Mouse (Mus musculus): Measurements from ENCODE around the gene Lin7b. TPM values are rescaled to one million over a fixed set of nuclear protein-coding genes. Genes with fewer than 3 reads are reported as not detected.
A peak's percentile ranks its signal among the peaks of the same experiment; 100 is the strongest.
"Not testable (repeated sequence)": the region's sequence is repeated elsewhere in the genome, so short reads cannot be mapped to it uniquely, and the experiment has no call there.

Lin7b gene
- polyA plus RNA-seq, 1 experiment from 2014 or later, result 2.7 TPM

GRCm38 (mm10) chr7:45407836-45408235 lies 37.5 kb upstream of the Lin7b start:
- Histone ChIP-seq H3K9me3 (no peaks in the 10 kb centered on the region), H3K36me3 (no peaks in the 10 kb centered on the region), H3K4me3 (0 out of 2 replicates have a peak overlapping the region, but pooled peaks have one; percentile 47), H3K9ac (no peak overlapping the region), H3K27me3 (peaks cover 79% of the 10 kb centered on the region), H3K4me2 (no peak overlapping the region), H3K4me1 (peaks cover 16% of the 10 kb centered on the region), H3K27ac (no peak overlapping the region)
- ATAC-seq (ENCODE audit: insufficient number of reproducible peaks, insufficient read depth, low FRiP score, low TSS enrichment, low read depth), result no peak
- 78% methylated on average over 10 of the region's 10 CpGs for WGBS

DNA sequence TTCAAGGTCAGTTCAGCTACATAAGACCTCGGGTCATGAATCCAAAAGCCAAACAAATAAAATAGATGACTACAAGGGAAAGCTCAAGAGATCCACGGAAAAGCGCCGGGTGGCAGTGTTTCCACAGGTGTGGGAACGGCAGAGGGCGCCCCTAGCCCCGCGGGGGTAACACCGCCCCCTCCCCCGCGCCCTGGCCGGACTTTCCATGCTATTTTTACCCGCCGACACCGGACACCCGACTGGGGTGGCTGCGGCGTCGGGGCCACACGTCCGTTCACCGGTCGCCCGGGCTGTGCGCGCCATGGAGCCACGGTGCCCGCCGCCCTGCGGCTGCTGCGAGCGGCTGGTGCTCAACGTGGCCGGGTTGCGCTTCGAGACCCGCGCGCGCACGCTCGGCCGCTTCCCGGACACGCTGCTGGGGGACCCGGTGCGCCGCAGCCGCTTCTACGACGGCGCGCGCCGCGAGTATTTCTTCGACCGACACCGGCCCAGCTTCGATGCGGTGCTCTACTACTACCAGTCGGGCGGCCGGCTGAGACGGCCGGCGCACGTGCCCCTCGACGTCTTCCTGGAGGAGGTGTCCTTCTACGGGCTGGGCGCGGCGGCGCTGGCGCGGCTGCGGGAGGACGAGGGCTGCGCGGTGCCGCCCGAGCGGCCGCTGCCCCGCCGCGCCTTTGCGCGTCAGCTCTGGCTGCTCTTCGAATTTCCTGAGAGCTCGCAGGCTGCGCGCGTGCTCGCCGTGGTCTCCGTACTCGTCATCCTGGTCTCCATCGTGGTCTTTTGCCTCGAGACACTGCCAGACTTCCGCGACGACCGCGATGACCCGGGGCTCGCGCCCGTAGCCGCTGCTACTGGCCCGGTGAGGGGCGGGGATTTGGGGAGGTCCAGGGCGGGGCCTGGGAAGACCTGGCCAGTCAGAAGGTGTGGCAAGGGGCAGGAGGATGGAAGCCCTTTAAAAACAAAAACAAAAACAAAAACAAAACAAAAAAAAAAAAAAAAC lies 36.1 kb upstream of the Lin7b start:
- Histone ChIP-seq H3K9ac (peak overlapping the region; percentile 65), H3K4me3 (peak overlapping the region; percentile 47), H3K4me1 (peaks cover 16% of the 10 kb centered on the region), H3K9me3 (no peaks in the 10 kb centered on the region), H3K27ac (no peak overlapping the region), H3K36me3 (no peaks in the 10 kb centered on the region), H3K27me3 (peaks cover 67% of the 10 kb centered on the region), H3K4me2 (peak overlapping the region; percentile 74)
- 2% methylated on average over 107 of the region's 114 CpGs for WGBS
- no peak for ATAC-seq (ENCODE audit: insufficient number of reproducible peaks, insufficient read depth, low FRiP score, low TSS enrichment, low read depth)

- Histone ChIP-seq H3K27me3 (peaks cover 56% of the 10 kb centered on the region), H3K9me3 (no peaks in the 10 kb centered on the region)
Observed at GRCm38 (mm10) chr7:45405091-45406075, 35.0 kb upstream of the Lin7b start, which contains the start of gene Kcna7. Kcna7 (plus strand) TSS chr7:45405653.

GRCm38 (mm10) chr7:45403532-45404261 lies 33.3 kb upstream of the Lin7b start:
- no peak overlapping the region for H3K4me2 ChIP-seq
- no peak overlapping the region for H3K27ac ChIP-seq
- H3K4me3 ChIP-seq, result no peak overlapping the region
- H3K36me3 ChIP-seq, result no peaks in the 10 kb centered on the region
- no peak overlapping the region for H3K9ac ChIP-seq
- no peaks in the 10 kb centered on the region for H3K9me3 ChIP-seq
- H3K27me3 ChIP-seq, result peaks cover 39% of the 10 kb centered on the region
- peaks cover 16% of the 10 kb centered on the region for H3K4me1 ChIP-seq
- ATAC-seq (ENCODE audit: insufficient number of reproducible peaks, insufficient read depth, low FRiP score, low TSS enrichment, low read depth), result no peak
- WGBS, result 45% methylated on average over 6 of the region's 6 CpGs

More at GRCm38 (mm10) chr7:45405091-45406075, 35.0 kb upstream of the Lin7b start, which contains the start of gene Kcna7:
- Histone ChIP-seq H3K4me2 (peak within 1 kb of the TSS; percentile 74), H3K27ac (no peak within 1 kb of the TSS), H3K36me3 (no peaks in the 10 kb centered on the region), H3K4me3 (peak within 1 kb of the TSS; percentile 47), H3K4me1 (peaks cover 16% of the 10 kb centered on the region), H3K9ac (peak within 1 kb of the TSS; percentile 65)
- 11% methylated on average over 28 of the region's 28 CpGs for WGBS
- ATAC-seq (ENCODE audit: insufficient number of reproducible peaks, insufficient read depth, low FRiP score, low TSS enrichment, low read depth), result no peak

- ATAC-seq (ENCODE audit: insufficient number of reproducible peaks, insufficient read depth, low FRiP score, low TSS enrichment, low read depth), result no peak
- Histone ChIP-seq H3K9ac (0 out of 2 replicates have a peak overlapping the region, but pooled peaks have one; percentile 27), H3K4me1 (peaks cover 14% of the 10 kb centered on the region), H3K36me3 (no peaks in the 10 kb centered on the region), H3K9me3 (no peaks in the 10 kb centered on the region), H3K27ac (no peak overlapping the region), H3K4me2 (no peak overlapping the region), H3K4me3 (no peak overlapping the region), H3K27me3 (peaks cover 18% of the 10 kb centered on the region)
- 58% methylated on average over 10 of the region's 10 CpGs for WGBS
Observed at GRCm38 (mm10) chr7:45401521-45402085, 31.2 kb upstream of the Lin7b start.

DNA sequence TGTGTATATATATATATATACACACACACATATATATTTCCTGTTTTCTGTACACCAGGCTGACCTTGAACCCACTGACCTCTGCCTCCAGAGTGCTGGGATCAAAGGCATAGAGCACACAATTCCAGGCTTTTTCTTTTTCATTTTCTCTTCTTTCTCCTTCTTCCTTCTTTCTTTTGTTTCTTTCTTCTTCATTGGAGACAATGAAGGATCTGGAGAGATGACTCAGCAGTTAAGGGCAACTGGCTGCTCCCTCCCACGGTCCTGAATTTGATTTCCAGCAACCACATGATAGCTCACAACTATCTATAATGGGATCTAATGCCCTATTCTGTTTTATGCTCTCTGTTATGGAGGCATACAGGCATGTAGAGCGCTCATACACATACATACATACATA lies 26.4 kb upstream of the Lin7b start:
- Histone ChIP-seq H3K27me3 (no peaks in the 10 kb centered on the region), H3K36me3 (peaks cover 10% of the 10 kb centered on the region), H3K9me3 (no peaks in the 10 kb centered on the region), H3K4me1 (peaks cover 17% of the 10 kb centered on the region), H3K27ac (no peak overlapping the region), H3K4me3 (no peak overlapping the region), H3K4me2 (no peak overlapping the region), H3K9ac (no peak overlapping the region)
- ATAC-seq (ENCODE audit: insufficient number of reproducible peaks, insufficient read depth, low FRiP score, low TSS enrichment, low read depth), result no peak
- WGBS, result 84% methylated on average over 2 of the region's 2 CpGs

- H3K9ac ChIP-seq; ATAC-seq (ENCODE audit: insufficient number of reproducible peaks, insufficient read depth, low FRiP score, low TSS enrichment, low read depth); H3K9me3 ChIP-seq; H3K27me3 ChIP-seq: not testable (repeated sequence)
- Histone ChIP-seq H3K36me3 (peaks cover 15% of the 10 kb centered on the region), H3K4me2 (peak overlapping the region; percentile 61), H3K4me1 (peaks cover 17% of the 10 kb centered on the region), H3K4me3 (peak overlapping the region; percentile 61), H3K27ac (peak overlapping the region; percentile 85)
- 9% methylated on average over 3 of the region's 3 CpGs for WGBS
Observed at GRCm38 (mm10) chr7:45396337-45396775, 26.0 kb upstream of the Lin7b start.

DNA sequence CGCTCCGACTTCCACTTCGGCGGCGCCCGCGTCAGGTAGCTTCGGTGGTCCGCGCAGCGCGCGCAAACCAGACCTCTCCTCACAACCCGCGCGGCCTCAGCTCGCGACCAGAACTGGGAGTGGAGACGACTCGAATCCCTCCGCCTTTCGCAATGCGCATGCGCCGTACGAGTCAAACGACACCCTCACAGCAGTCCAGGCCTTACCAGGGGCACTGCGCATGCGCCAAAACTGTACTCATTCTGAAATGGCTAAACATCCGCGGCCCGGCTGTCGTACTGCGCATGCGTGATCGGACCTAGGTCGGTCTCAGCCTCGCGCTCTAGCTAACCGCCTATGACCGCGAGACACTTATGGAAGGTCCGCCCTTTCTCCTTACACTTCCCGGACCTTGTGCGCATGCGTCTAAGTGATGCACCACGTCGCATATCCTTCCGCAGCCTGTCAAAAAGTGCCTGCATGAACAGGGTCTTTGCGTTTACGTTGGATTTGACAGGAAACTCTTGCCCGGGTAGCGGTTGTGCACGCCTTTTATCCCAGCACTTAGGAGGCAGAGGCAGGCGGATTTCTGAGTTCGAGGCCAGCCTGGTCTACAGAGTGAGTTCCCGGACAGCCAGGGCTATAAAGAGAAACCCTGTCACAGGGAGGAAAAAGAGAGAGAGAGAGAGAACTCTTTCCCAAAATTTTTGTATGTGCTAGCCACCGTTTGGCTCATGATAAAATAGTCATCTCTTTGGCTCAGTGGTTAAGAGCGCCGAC lies 25.4 kb upstream of the Lin7b start, which contains the start of gene Snrnp70:
Snrnp70 (minus strand) TSS at position 165 of the 759 bp plus-strand sequence.
- Histone ChIP-seq H3K9me3 (no peaks in the 10 kb centered on the region), H3K4me2 (peak within 1 kb of the TSS; percentile 95), H3K36me3 (peaks cover 19% of the 10 kb centered on the region), H3K4me3 (peak within 1 kb of the TSS; percentile 61), H3K27ac (peak within 1 kb of the TSS; percentile 99), H3K27me3 (no peaks in the 10 kb centered on the region), H3K9ac (peak within 1 kb of the TSS; percentile 91), H3K4me1 (peaks cover 17% of the 10 kb centered on the region)
- under 1% methylated on average over 60 of the region's 60 CpGs for WGBS
- peak; percentile 95 for ATAC-seq (ENCODE audit: insufficient number of reproducible peaks, insufficient read depth, low FRiP score, low TSS enrichment, low read depth)

GRCm38 (mm10) chr7:45395129-45395541 lies 24.8 kb upstream of the Lin7b start:
- WGBS, result under 1% methylated on average over 18 of the region's 20 CpGs
- Histone ChIP-seq H3K4me3 (peak overlapping the region; percentile 61), H3K4me2 (peak overlapping the region; percentile 95), H3K9ac (peak overlapping the region; percentile 91), H3K36me3 (peaks cover 25% of the 10 kb centered on the region), H3K27me3 (no peaks in the 10 kb centered on the region), H3K9me3 (no peaks in the 10 kb centered on the region), H3K27ac (peak overlapping the region; percentile 99), H3K4me1 (peaks cover 17% of the 10 kb centered on the region)
- ATAC-seq (ENCODE audit: insufficient number of reproducible peaks, insufficient read depth, low FRiP score, low TSS enrichment, low read depth), result peak; percentile 70

- Histone ChIP-seq H3K9me3 (no peaks in the 10 kb centered on the region), H3K27ac (no peak overlapping the region), H3K4me1 (no peaks in the 10 kb centered on the region), H3K36me3 (peaks cover 99% of the 10 kb centered on the region), H3K4me3 (no peak overlapping the region), H3K27me3 (no peaks in the 10 kb centered on the region), H3K9ac (no peak overlapping the region), H3K4me2 (no peak overlapping the region)
- ATAC-seq (ENCODE audit: insufficient number of reproducible peaks, insufficient read depth, low FRiP score, low TSS enrichment, low read depth), result no peak
- 69% methylated on average over 3 of the region's 3 CpGs for WGBS
Observed at GRCm38 (mm10) chr7:45386077-45386476, 15.7 kb upstream of the Lin7b start.
